Mouse (Mus musculus) heart, embryonic 13.5 days (tissue): ENCODE data around the gene Ephb3. TPM values are rescaled to one million over a fixed set of nuclear protein-coding genes. Genes with fewer than 3 reads are reported as not detected.

ENCODE experiments used
- ATAC-seq: fragments of 200-750 bp; cut with Nextera tagmentation; 2 replicates; pipeline ENCODE4 v1.8.0; 2017; ENCODE audit warnings: moderate TSS enrichment; ENCODE audit not compliant: insufficient number of reproducible peaks, low FRiP score, low TSS enrichment; ENCODE audit errors: extremely low read depth
- H3K27ac ChIP-seq: fragments of 300-500 bp; sonication (generic); replicated peaks from 2 replicates; pipeline ENCODE4 v1.5.1; 2015; ENCODE audit warnings: moderate library complexity, mild to moderate bottlenecking, inconsistent platforms
- H3K27me3 ChIP-seq: fragments of 300-500 bp; sonication (generic); replicated peaks from 2 replicates; pipeline ENCODE4 v1.6.1; 2015; ENCODE audit warnings: mild to moderate bottlenecking, inconsistent platforms
- H3K36me3 ChIP-seq: fragments of 300-500 bp; sonication (generic); 2 replicates; pipeline ENCODE4 v1.6.1; 2015; ENCODE audit warnings: mild to moderate bottlenecking, inconsistent platforms
- H3K4me1 ChIP-seq: fragments of 300-500 bp; sonication (generic); 2 replicates; pipeline ENCODE4 v1.6.1; 2015; ENCODE audit warnings: inconsistent platforms
- H3K4me2 ChIP-seq: fragments of 300-500 bp; sonication (generic); 2 replicates; pipeline ENCODE4 v1.6.1; 2015; ENCODE audit warnings: inconsistent platforms, mild to moderate bottlenecking, moderate library complexity
- H3K4me3 ChIP-seq: fragments of 300-500 bp; sonication (generic); 2 replicates; pipeline ENCODE4 v1.5.1; 2015; ENCODE audit warnings: moderate library complexity, mild to moderate bottlenecking, inconsistent platforms
- H3K9ac ChIP-seq: fragments of 300-500 bp; sonication (generic); 2 replicates; pipeline ENCODE4 v1.6.1; 2015; ENCODE audit warnings: inconsistent platforms, mild to moderate bottlenecking, moderate library complexity
- H3K9me3 ChIP-seq: fragments of 300-500 bp; sonication (generic); 2 replicates; pipeline ENCODE4 v1.6.1; 2016; ENCODE audit warnings: inconsistent platforms
- WGBS: fragments of 180-500 bp; shearing (Covaris S2); methylation state at CpG from one replicate; pipeline ENCODE4 v1.1.7; 2015; ENCODE audit warnings: mixed read lengths; 5-methylcytosine and 5-hydroxymethylcytosine counted together
- polyA plus RNA-seq: library from polyadenylated mRNA; unstranded; fragments of >200 nt; fragmentation: Nextera tagmentation; extraction: Ambion mirVana; gene quantifications from 2 replicates; pipeline ENCODE4 v1.2.1, GENCODE M21; 2015

Gene Ephb3
- polyA plus RNA-seq, 1 experiment from 2014 or later: 16.9 TPM

GRCm38 (mm10) chr16:21191569-21191968 lies 13.0 kb upstream of the Ephb3 start:
- no peak overlapping the region for H3K4me2 ChIP-seq
- peaks cover 14% of the 10 kb centered on the region; the same call in 1 of the 2 replicates for H3K27me3 ChIP-seq
- no peak overlapping the region for H3K9ac ChIP-seq
- no peak overlapping the region for H3K27ac ChIP-seq
- WGBS: 80% methylated on average over 14 of the region's 14 CpGs
- H3K4me3 ChIP-seq: no peak overlapping the region
- ATAC-seq: no peak
- no peaks in the 10 kb centered on the region for H3K9me3 ChIP-seq
- H3K36me3 ChIP-seq: no peaks in the 10 kb centered on the region
- peaks cover 4% of the 10 kb centered on the region for H3K4me1 ChIP-seq

GRCm38 (mm10) chr16:21192509-21193354 lies 11.8 kb upstream of the Ephb3 start:
- Histone ChIP-seq H3K27me3 (peaks cover 22% of the 10 kb centered on the region; the same call in 1 of the 2 replicates), H3K4me2 (no peak overlapping the region), H3K27ac (no peak overlapping the region), H3K9me3 (no peaks in the 10 kb centered on the region), H3K36me3 (no peaks in the 10 kb centered on the region), H3K9ac (no peak overlapping the region), H3K4me3 (no peak overlapping the region), H3K4me1 (peaks cover 2% of the 10 kb centered on the region)
- 35% methylated on average over 7 of the region's 7 CpGs for WGBS
- no peak for ATAC-seq

- no peak overlapping the region for H3K4me2 ChIP-seq
- WGBS: 35% methylated on average over 12 of the region's 12 CpGs
- H3K4me3 ChIP-seq: no peak overlapping the region
- no peak overlapping the region for H3K9ac ChIP-seq
- H3K27me3 ChIP-seq: peaks cover 22% of the 10 kb centered on the region; the same call in 1 of the 2 replicates
- H3K36me3 ChIP-seq: no peaks in the 10 kb centered on the region
- ATAC-seq: no peak
- no peaks in the 10 kb centered on the region for H3K4me1 ChIP-seq
- no peak overlapping the region for H3K27ac ChIP-seq
- no peaks in the 10 kb centered on the region for H3K9me3 ChIP-seq
Observed at GRCm38 (mm10) chr16:21194182-21194581, 10.4 kb upstream of the Ephb3 start.

GRCm38 (mm10) chr16:21195260-21195866 lies 9.2 kb upstream of the Ephb3 start:
- Histone ChIP-seq H3K9ac (no peak overlapping the region), H3K27me3 (peaks cover 22% of the 10 kb centered on the region; the same call in 1 of the 2 replicates), H3K9me3 (no peaks in the 10 kb centered on the region), H3K36me3 (no peaks in the 10 kb centered on the region), H3K27ac (no peak overlapping the region), H3K4me3 (no peak overlapping the region), H3K4me1 (no peaks in the 10 kb centered on the region), H3K4me2 (no peak overlapping the region)
- ATAC-seq: no peak
- 67% methylated on average over 8 of the region's 8 CpGs for WGBS

GRCm38 (mm10) chr16:21196576-21196975 lies 8.0 kb upstream of the Ephb3 start:
- H3K4me2 ChIP-seq: no peak overlapping the region
- H3K36me3 ChIP-seq: no peaks in the 10 kb centered on the region
- no peaks in the 10 kb centered on the region for H3K9me3 ChIP-seq
- H3K27me3 ChIP-seq: peaks cover 24% of the 10 kb centered on the region; the same call in 1 of the 2 replicates
- no peaks in the 10 kb centered on the region for H3K4me1 ChIP-seq
- H3K27ac ChIP-seq: no peak overlapping the region
- H3K4me3 ChIP-seq: no peak overlapping the region
- WGBS: 78% methylated on average over 3 of the region's 3 CpGs
- no peak overlapping the region for H3K9ac ChIP-seq
- ATAC-seq: no peak

GRCm38 (mm10) chr16:21197542-21197941 lies 7.0 kb upstream of the Ephb3 start:
- Histone ChIP-seq H3K36me3 (no peaks in the 10 kb centered on the region), H3K9ac (no peak overlapping the region), H3K27me3 (peaks cover 22% of the 10 kb centered on the region; the same call in 1 of the 2 replicates), H3K27ac (no peak overlapping the region), H3K4me3 (no peak overlapping the region), H3K4me2 (no peak overlapping the region), H3K9me3 (no peaks in the 10 kb centered on the region), H3K4me1 (no peaks in the 10 kb centered on the region)
- WGBS: 38% methylated on average over 4 of the region's 4 CpGs
- ATAC-seq: no peak

- H3K36me3 ChIP-seq: no peaks in the 10 kb centered on the region
Observed at GRCm38 (mm10) chr16:21198006-21198405, 6.5 kb upstream of the Ephb3 start.

GRCm38 (mm10) chr16:21198529-21198928 lies 6.0 kb upstream of the Ephb3 start:
- no peak for ATAC-seq
- no peak overlapping the region for H3K4me2 ChIP-seq
- WGBS: 14% methylated on average over 1 of the region's 1 CpGs

More at GRCm38 (mm10) chr16:21198006-21198405, 6.5 kb upstream of the Ephb3 start:
- no peak overlapping the region for H3K27ac ChIP-seq
- H3K4me2 ChIP-seq: no peak overlapping the region
- 80% methylated on average over 7 of the region's 7 CpGs for WGBS
- H3K9ac ChIP-seq: no peak overlapping the region
- H3K27me3 ChIP-seq: peaks cover 25% of the 10 kb centered on the region; the same call in 1 of the 2 replicates
- H3K4me3 ChIP-seq: no peak overlapping the region
- no peak for ATAC-seq
- H3K9me3 ChIP-seq: no peaks in the 10 kb centered on the region
- no peaks in the 10 kb centered on the region for H3K4me1 ChIP-seq

GRCm38 (mm10) chr16:21199426-21199825 lies 5.1 kb upstream of the Ephb3 start:
- H3K9ac ChIP-seq: no peak overlapping the region
- peaks cover 5% of the 10 kb centered on the region for H3K4me1 ChIP-seq
- H3K4me3 ChIP-seq: no peak overlapping the region
- H3K9me3 ChIP-seq: no peaks in the 10 kb centered on the region
- ATAC-seq: no peak
- WGBS: 44% methylated on average over 8 of the region's 8 CpGs
- H3K36me3 ChIP-seq: no peaks in the 10 kb centered on the region
- H3K27me3 ChIP-seq: peaks cover 28% of the 10 kb centered on the region; the same call in 1 of the 2 replicates
- H3K4me2 ChIP-seq: no peak overlapping the region
- H3K27ac ChIP-seq: no peak overlapping the region

More at GRCm38 (mm10) chr16:21198529-21198928, 6.0 kb upstream of the Ephb3 start:
- no peaks in the 10 kb centered on the region for H3K9me3 ChIP-seq
- H3K4me1 ChIP-seq: no peaks in the 10 kb centered on the region
- no peaks in the 10 kb centered on the region for H3K36me3 ChIP-seq
- H3K9ac ChIP-seq: no peak overlapping the region
- H3K27me3 ChIP-seq: peaks cover 28% of the 10 kb centered on the region; the same call in 1 of the 2 replicates
- H3K4me3 ChIP-seq: no peak overlapping the region
- H3K27ac ChIP-seq: no peak overlapping the region

GRCm38 (mm10) chr16:21202731-21203130 lies 1.8 kb upstream of the Ephb3 start:
- peaks cover 25% of the 10 kb centered on the region for H3K4me1 ChIP-seq
- 0 out of 2 replicates have a peak, but pooled peaks cover 10% of the 10 kb centered on the region for H3K27me3 ChIP-seq
- H3K36me3 ChIP-seq: no peaks in the 10 kb centered on the region
- H3K9ac ChIP-seq: no peak overlapping the region
- H3K9me3 ChIP-seq: no peaks in the 10 kb centered on the region
- no peak overlapping the region for H3K27ac ChIP-seq
- H3K4me2 ChIP-seq: no peak overlapping the region
- no peak overlapping the region for H3K4me3 ChIP-seq
- 75% methylated on average over 4 of the region's 4 CpGs for WGBS
- no peak for ATAC-seq

- H3K4me3 ChIP-seq: peak overlapping the region; percentile 92
- H3K27ac ChIP-seq: peak overlapping the region; percentile 87
- no peaks in the 10 kb centered on the region for H3K36me3 ChIP-seq
- no peaks in the 10 kb centered on the region for H3K9me3 ChIP-seq
- ATAC-seq: no peak
- peak overlapping the region; percentile 96 for H3K9ac ChIP-seq
- WGBS: under 1% methylated on average over 60 of the region's 60 CpGs
- H3K4me1 ChIP-seq: peaks cover 51% of the 10 kb centered on the region
- H3K4me2 ChIP-seq: peak overlapping the region; percentile 84
- 0 out of 2 replicates have a peak, but pooled peaks cover 10% of the 10 kb centered on the region for H3K27me3 ChIP-seq
Observed at GRCm38 (mm10) chr16:21205093-21205886, 735 bp downstream of the Ephb3 start.
